ENCODE assay signal across 16 mouse cellular contexts in genomic region chr12:65420127-65420526, GRCm38 (mm10).
"Had no signal": no experiment of that assay in that cellular context is flagged by ENCODE, and none has a peak within 500 bp of the region (broad histone marks: within the 10 kb centered on the region; RNA-seq: fewer than 3 reads in every experiment).

No protein-coding gene starts in this region.

- H3K4me1 ChIP-seq: neural tube, embryonic 13.5 days; neural tube, embryonic 15.5 days; stomach, embryonic 15.5 days had no signal

- H3K9me3 ChIP-seq: neural tube, embryonic 13.5 days; neural tube, embryonic 15.5 days; stomach, embryonic 15.5 days had no signal

- H3K4me3 ChIP-seq: neural tube, embryonic 13.5 days; neural tube, embryonic 15.5 days; stomach, embryonic 15.5 days had no signal

- H3K4me2 ChIP-seq: neural tube, embryonic 13.5 days; neural tube, embryonic 15.5 days; stomach, embryonic 15.5 days had no signal

- H3K27me3 ChIP-seq: neural tube, embryonic 13.5 days; neural tube, embryonic 15.5 days; stomach, embryonic 15.5 days had no signal

- H3K9ac ChIP-seq: neural tube, embryonic 13.5 days; neural tube, embryonic 15.5 days; stomach, embryonic 15.5 days had no signal

- H3K27ac ChIP-seq: neural tube, embryonic 13.5 days; neural tube, embryonic 15.5 days; stomach, embryonic 15.5 days; stomach, postnatal 0 days had no signal

- DNase-seq: retina, postnatal 1 day; right cerebral cortex, adult 18-20 months; right cerebral cortex, postnatal 14 days; right cerebral cortex, postnatal 25 days; right cerebral cortex, postnatal 4 days; spleen, adult 18-20 months; thymus, adult 18-20 months; thymus, adult 2 months; thymus, postnatal 14 days; thymus, postnatal 25 days; thymus, postnatal 36 days; thymus, postnatal 4 days had no signal

- H3K36me3 ChIP-seq: neural tube, embryonic 13.5 days; neural tube, embryonic 15.5 days; stomach, embryonic 15.5 days had no signal
